Mouse (Mus musculus) testis, postnatal 14 days (tissue): ENCODE measurements around the gene Pde10a.

Source experiments
- DNase-seq: peaks from one replicate; pipeline ENCODE4 v3.0.0; 2021; ENCODE audit warnings: low spot score

The Pde10a gene

DNA sequence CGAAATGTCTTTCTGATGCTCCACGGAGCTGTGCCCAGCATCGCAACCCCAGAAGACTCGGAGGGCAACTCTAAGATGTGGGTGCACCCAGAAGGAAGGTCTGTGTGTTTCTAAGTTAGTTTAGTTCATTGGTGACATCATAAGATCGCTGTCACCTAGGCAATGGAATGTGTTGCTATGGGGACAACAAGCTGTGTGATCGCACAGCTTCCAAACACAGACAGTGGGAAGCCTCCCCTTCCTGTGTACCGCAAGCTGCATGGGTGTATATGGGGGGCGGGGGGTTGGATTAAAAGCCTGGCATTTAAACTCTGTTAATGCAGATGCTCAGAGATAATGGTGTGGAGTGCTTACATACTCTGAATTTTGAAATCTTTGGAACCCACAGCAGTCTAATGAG lies 56.4 kb downstream of the Pde10a start:
- DNase-seq, result no peak

DNA sequence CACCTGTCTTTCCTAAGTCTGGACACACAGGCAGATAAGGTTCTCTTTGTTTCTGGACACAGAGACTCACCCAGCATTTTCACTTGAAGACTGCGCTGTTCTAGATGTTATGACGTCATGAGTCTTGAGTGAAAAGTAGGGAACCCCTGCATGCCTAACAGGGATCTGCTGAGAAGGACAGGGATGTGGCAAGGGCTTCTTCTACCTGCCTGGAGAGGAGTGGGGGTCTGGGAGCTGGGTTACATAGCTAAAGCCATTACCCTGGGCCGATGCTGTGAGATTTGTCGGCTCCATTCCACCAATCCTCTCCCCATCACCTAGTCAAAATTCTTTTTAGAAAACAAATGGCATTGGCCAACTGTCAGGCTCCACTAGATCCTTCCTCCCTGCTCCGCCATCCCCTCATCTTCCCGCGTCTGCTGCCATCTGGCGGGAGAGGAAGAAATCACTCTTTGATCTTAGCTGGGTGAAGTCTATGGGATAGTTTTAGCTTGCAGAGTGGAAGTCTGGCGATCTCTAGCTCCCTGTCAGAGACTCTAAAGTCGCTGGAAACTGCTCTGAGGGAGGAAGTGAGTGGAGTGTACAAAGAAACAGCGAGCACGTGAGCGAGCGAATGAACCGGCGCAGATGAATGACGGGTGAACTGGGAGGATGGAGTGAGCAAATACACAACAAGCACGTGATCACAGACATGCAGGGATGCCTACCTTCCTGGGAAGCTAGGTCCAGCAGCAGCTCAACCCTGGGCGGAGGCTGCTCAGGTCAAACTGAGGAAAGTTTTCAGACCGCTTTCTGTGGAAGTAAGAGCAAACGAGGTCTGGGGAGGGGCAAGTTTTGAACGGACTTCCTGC lies 67.5 kb downstream of the Pde10a start:
- peak; percentile 45 for DNase-seq

DNA sequence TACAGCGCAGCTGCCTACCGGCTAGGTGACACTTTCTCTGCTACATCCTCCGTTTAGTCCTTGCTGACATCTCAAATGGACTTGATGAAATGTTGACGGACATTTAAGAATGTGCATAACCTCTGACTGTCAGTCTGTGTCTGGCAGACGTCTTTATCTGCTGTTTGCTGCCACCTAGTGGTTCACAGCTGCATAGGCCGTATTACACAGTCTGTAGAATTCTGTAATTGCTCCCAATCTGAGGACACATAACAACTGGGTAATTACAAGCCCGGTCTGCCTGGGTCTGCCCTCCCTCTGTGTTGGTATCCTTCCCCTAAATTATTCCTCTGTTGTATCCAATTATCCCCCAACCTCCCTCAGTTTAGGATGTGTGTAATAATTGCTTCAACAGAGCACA lies 72.6 kb downstream of the Pde10a start:
- DNase-seq, result peak; percentile 31

DNA sequence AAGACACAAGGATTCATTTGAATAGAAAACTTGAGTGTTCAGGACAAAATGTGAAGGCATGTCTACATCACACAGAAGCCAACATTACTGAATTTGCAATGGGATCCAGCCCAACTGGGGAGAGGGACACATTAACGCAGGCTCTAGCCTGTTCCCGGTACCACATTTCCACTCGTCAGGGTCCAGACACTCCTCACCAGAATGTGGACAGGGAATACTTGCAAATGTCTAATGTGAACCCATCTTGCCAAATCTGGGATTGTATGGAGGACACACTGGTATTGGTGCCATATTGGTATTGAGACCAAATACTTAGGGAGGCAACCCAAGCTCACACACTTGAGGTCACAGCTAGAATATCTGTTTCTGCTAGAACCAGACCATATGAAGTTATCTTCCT lies 77.8 kb downstream of the Pde10a start:
- DNase-seq, result no peak

DNA sequence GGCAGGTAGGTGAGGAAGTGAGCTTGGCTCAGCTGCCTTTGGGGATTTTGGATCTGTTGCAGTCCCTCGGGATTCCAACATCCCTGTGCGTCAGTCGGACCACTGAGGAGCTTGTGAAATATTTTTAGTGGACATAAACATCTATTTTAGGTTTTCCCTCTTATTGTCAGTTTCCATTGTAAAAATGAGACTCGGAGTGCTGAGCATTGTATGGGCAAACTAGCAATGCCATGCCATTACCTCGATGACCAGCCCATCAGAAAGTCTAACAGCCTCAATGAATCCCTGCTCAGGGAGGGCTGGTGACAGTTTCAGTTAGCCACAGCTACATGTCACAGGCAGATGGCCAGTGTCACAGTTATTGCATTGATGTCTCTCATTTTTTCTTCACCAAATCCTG lies 80.7 kb downstream of the Pde10a start:
- DNase-seq, result no peak

DNA sequence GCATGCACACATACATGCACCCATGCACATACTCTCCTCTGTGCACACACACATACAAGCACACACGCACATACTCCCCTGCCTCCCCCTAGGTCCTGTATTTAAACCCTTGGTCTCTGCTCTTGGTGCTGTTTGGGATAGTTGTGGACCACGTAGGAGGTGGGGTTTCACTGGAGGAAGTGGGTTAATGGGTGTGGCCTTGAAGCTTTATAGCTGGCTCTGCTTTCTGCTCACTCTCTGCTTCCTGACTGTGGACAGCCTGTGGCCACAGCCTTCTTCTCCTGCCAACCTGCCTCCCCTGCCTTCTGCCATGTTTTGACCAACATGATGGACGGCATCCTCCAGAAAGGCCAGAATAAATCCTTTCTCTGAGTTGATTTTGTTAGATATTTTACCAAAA lies 81.5 kb downstream of the Pde10a start:
- no peak for DNase-seq

DNA sequence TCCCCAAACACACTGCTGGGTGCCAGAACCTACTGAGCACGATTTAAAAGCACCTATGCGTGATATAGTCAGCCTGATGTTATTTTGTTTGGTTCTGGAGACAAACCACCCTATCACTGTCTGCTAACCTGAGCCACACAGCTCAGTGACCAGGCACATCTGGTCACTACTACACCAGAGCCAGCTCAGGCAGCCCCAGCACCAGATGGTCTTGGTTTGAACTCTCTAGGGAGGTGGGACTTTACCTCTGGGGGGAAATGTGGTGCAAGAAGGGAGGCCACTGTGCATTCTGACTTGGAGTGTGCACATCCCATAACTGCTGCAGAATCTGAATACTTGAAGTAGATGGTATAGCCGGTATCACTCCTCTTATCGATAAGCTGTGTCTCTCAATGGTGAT lies 86.7 kb downstream of the Pde10a start:
- no peak for DNase-seq

DNA sequence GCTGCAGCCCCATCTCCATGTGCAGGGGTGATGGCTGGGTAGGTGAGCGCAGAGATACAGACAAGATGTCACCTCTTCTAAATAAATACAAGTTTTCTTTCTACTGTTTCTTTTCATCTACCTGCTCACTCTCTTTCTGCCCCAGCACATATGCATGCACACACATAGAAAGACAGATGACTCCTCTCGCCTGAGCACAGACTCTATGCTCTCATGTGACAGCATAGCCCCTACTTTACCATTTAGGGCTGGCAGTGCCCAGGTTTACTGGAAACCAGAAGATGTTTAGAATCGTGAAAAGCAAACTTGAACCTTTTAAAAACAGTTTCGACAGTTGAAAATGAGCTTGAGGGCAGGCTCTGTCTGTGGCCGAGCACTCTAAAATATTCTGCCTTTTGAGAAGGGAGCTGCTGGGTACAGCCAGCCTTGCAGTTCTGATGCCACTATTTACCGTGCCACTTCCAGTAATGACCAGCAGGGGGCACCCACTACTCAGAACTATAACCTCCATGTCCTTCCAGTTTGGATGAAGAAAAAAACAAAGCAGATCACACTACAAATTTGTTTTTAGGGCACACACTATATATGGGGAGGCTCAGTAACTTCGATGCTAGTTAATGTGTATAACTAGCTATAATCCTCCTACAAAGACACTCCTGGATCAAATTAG lies 88.8 kb downstream of the Pde10a start:
- peak; percentile 28 for DNase-seq

DNA sequence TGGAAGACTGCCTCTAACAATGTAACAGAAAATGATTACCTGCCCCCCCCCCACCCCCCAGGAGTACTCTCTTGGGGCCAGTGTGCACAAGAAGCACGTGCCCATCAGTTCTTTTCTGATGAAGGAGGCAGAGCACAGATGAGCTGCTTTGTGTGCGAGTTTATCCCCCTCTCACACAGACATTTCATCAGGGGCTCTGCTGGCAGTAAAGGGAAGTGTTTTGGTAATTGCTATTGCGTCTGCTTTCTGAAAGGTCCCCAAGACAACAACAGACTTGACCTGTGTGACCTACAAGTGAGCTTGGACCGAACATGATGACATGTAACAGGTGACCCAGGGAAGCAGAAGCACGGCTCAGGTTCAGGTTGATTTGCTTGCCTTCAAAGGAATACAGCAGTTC lies 95.2 kb downstream of the Pde10a start:
- no peak for DNase-seq

DNA sequence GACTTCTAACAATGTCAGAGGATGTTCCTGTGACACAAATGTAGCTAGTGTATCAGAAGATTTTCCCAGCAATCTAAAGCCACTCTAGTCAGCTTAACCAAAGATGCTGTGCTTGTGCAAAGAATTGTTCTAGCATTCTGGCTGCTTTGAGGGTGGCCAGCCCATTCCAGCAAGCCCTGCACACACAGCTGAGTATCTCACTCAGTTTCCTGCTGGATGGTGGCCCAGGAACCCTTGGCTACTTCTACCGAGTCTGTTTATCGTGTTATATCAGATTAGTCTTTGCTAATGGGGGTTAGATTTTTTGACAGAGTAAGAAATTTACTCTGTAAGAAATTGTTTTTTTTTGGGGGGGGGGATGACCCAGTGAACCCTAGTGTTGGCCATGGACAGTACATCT lies 95.9 kb downstream of the Pde10a start:
- no peak for DNase-seq

DNA sequence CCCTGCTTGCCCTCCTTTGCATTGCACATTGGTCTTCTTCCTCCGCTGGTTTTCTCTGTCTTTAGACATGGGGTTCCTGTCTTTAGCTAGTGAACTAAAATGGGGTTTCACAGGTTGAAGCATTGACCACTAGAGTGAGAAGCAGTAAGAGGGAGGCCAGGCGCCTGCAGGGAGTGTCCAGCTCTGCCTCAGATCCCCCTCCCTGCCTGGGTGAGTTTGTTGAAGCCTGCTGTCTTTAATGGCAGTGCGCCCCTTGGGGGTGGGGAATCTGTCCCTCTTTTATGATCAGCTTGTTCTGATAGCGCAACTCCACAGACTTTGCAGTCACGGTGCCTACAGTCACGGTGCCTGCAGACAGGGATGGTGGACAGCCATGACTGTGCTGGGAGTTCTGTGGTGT lies 96.7 kb downstream of the Pde10a start:
- DNase-seq, result no peak

DNA sequence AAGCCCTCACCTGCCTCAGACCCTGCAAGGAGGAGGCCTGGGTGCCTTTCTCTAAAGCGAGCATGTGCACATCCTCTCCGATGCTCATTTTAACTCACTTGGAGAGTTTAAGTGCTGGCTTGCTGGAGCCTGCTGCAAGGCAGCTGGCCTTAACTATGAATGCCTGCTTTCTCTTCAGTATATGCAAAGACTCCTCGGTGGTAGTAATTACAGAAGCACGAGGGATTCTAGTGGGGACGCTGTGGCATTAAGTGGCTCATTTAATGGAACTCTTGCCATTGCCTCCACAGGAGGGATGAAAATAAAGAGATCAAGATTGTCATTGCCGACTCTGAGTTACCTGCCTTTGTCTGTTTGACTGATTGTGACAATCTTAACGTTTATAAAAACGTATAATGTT lies 101.2 kb downstream of the Pde10a start:
- no peak for DNase-seq

DNA sequence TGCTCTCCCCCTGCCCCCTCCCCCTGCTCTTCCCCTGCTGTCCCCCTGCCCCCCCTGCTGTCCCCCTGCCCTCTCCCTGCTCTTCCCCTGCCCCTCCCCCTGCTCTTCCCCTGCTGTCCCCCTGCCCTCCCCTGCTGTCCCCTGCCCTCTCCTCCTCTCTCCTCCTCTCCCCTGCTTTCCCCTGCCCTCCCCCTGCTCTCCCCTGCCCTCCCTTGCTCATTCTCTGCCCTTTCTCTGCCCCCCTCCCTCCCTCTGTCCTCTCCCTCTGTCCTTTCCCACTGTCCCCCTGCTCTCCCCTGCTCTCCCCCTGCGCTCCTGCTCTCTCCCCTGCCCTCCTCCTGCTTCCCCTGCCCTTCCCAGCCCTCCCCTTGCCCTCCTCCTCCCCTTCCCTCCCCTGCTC lies 106.5 kb downstream of the Pde10a start:
- no peak for DNase-seq

DNA sequence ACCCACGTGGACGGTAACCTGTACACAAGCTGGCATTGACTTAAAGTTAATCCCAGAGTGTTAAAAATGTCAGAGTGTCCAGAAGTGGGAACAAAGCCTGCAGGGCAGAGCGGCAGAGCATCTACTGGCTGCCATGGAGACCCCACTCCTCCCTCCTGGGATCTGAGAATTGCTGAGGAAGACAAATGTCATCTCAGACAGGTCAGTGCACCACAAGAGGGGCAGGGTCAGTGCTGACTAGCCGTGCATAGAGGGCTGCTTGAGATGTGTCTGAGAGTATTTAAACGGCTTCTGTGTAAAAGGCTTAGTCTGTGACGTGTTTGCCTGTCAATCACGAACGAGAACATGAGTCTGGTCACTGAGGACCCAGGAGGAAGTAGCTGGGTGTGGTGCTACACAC lies 108.4 kb downstream of the Pde10a start:
- DNase-seq, result no peak

DNA sequence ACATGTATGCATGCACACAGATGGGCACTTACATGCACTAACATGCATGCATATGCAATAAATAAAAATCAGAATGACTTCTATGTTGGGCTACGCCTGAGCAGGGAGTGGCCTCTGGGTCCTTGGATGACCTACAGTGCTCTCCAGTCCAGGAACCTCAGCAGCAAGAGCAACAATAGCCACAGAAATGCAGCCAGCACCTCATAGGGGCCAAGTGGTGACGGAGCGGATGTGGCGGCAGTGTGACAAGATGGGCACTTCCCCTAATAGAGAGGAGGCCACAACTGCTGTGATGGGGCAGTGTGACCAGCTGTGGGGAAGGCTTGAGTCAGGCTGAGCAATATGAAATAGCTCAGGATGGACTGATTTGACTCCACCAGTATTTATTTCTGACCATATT lies 109.3 kb downstream of the Pde10a start:
- no peak for DNase-seq

DNA sequence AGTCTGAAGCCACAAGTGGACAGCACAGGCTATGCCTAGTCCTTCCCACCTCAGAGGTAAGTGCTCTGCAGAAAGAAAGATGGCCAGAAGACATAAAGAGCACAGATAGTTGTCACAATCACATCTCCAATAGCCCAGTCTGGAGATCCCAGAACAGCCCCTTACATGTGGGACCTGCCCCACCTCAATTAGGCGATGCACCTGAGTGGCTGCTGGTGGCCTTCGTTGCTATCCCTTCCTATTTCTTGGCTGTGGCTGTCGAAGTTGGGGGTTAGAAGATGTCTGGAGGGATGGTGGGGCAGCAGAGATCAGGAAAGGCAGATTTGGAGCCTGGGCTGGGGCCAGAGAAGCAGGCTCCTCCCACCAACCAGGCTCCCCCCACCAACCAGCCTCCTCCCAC lies 111.1 kb downstream of the Pde10a start:
- no peak for DNase-seq

DNA sequence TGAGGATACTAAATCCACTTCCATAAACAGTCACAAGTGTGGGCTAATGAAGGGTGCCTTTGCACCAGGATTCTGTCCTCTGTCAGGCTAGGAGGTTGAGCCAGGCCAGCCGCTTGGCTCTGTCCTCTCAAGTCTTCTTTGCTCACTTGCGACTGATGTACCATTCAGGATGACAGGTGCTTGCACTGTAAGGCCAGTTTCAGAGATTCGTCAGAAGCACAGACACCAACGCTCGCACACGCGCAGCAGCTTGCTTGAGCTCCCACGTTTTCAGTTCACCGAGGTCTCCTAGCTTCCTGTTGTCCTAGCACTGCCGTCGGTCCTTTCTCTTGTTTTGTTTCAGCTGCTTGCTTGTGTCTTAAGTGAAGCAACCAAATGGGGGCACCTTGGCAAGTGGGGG lies 111.5 kb downstream of the Pde10a start:
- no peak for DNase-seq

DNA sequence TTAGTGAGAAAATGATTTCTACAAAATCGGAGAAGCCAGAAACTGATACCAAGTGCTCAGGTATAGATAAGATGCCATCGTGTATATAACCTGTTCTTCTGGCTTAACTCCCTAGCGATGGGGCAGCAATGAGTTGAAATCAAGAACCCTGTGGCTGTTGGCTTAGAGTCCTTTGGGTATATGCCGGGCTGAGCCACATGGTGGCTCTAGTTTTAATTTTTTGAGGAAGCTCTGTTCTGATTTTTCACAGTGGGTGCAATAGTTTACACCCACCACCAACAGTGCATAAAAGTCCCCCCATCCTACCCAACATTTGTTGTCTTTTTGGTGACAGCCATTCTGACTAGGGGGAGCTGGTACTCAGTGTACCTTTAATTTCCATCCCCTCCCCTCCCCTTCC lies 112.0 kb downstream of the Pde10a start:
- DNase-seq, result no peak

DNA sequence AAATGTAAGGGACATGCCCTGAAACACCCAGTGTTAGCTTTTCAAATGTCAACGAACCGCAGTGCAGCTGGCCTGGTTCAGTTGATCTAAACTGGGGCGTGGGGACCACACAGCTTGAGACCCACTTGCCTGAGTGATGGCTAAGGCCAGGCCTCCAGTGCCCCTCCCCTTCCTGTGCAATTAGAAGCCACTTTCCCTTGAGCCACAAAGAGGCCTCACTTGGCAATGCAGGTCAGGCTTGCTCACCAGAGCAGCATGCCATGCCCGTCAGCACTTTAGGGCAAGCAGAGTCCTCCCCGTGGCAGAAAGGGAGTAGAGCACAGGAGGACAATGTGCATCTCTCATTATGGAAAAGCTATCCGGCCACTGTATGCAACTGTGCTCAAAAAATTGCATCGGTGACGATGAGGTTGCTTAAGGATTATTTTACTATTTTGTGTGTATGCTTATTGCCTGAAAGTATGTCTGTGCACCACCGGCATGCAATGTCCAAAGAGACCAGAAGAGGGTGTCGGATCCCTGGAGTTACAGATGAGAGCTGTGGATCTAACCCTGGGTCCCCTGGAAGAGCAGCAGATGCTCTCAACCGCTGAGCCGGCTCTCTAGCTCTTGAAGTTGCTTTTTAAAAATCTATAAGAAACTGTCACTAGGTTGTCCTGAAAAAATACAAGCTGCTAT lies 114.7 kb downstream of the Pde10a start:
- DNase-seq, result no peak

DNA sequence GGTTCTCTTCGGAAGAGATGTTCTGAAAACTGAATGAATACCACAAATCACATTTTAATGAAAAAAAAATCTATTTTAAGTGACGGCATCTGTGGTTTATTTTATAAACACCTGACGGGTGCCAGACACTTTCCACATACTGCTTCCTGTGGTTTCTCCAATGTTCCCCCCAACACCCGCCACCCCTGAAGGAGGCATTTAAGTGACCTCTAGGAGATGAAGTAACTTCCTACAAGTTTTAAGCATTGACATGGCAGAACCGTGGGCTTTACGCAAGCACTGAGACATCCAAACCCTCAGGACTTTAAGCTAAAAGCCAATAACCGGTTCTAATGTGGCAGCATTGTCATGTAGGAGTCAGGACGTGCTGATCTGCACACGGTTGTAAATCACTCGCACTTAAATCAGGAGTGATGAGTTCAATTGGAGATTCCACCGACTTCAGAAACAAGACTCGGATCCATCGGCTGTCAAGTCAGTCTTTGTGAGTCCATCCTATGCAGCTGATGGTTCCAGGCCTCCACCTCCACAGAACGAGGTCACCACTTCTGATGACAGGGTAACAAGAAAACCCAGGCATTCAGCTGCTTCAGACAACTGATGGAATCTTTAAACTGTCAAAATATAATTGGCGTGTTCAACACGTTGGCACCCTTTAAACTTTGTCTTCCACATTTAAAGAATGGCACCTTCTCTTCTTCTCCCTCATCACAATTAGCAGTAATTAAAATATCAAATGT lies 115.7 kb downstream of the Pde10a start:
- no peak for DNase-seq

DNA sequence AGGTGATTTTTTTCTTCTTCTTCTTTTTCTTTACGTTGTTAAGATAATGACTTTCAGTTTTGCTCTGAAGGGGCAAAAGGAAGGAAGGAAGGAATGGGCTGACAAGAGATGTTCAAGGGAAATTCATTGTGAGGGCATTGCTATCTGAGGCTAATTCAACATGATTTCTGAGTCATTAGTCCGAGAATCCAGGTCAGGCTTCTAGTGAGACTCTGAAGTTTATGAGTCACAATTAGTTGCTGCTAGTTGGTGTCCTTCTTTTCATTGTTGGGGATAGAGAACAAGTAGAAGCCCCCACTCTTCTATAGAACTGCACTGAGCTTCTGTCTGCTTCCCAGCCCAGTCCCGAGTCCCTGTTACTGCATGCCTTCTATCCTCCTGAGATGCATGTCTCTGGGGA lies 116.3 kb downstream of the Pde10a start:
- DNase-seq, result no peak

DNA sequence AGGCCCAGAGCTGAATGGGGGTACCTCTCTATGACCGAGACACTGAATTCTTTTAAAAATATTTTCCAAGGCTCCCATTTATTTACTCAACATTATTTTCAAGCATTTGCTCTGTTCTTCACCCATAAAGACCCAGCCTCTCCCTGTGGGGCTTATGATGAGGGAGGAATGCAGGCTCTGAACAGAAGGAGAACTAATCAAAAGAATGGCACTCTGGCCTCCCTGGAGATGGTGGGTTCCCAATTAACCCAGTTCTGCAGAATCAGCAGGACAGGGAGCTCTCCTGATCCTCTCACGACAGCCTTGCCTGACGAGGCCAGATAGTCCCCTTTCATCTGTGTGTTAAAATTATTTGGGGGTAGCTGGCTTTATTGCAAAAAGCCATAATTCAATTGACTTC lies 117.2 kb downstream of the Pde10a start:
- DNase-seq, result no peak
